In the genomic region with DNA sequence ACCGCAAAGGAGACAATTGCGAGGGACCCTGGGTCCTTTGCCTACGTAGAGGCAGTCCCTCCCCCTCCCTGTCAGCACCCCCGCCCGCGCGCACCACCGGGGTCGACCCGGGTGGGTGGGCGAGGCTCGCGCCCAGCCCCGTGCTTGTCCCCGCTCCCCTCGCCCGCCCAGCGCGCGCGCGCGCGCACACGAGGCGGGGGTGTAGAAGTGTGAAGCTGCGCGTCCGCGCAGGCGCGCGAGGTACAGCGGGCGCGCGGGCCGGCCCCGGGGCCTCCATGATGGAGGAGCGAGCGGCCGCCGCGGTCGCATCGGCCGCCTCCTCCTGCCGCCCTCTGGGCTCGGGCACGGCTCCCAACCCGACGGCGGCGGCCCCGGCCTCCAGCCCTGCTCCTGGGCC, we compare ENCODE assay signal across 1 mouse cellular context.
TF ChIP-seq lines count a peak whose summit lies in the region.

No protein-coding gene starts in this region.

TF ChIP-seq in C2C12, 6 proteins besides CTCF, POLR2A, EP300 and RAD21:
- no peak for TF ChIP-seq MYOD1 (IDR thresholded peaks at IDR 0.05; ENCODE audit: control insufficient read depth, insufficient read length, low read depth)
- TF ChIP-seq MAX (IDR thresholded peaks at IDR 0.05) = peak; percentile 53
- no peak for TF ChIP-seq FOSL1 (IDR thresholded peaks at IDR 0.05; ENCODE audit: insufficient read depth, low read length, poor library complexity, severe bottlenecking)
- TF ChIP-seq MYOG (IDR thresholded peaks at IDR 0.05; ENCODE audit: control insufficient read depth, extremely low read depth, insufficient read length) = no peak
- TF ChIP-seq CEBPB (IDR thresholded peaks at IDR 0.05; ENCODE audit: low read depth) = no peak
- no peak for TF ChIP-seq USF1 (IDR thresholded peaks at IDR 0.05; ENCODE audit: low read depth)
